Mouse (Mus musculus) testis, adult 2 months (tissue): ENCODE measurements around the gene Homer2. TPM values are rescaled to one million over a fixed set of nuclear protein-coding genes. Genes with fewer than 3 reads are reported as not detected.

Source experiments
- H3K27ac ChIP-seq: fragments of 200-500 bp; 2 replicates; pipeline ENCODE4 v1.5.1; 2012; ENCODE audit warnings: low read depth, low read length; ENCODE audit not compliant: control insufficient read depth, insufficient read depth
- H3K27me3 ChIP-seq: fragments of 200-500 bp; 2 replicates; pipeline ENCODE4 v1.6.1; 2012; ENCODE audit warnings: mild to moderate bottlenecking, low read length, moderate library complexity; ENCODE audit not compliant: control insufficient read depth, insufficient read depth
- H3K36me3 ChIP-seq: fragments of 200-500 bp; 2 replicates; pipeline ENCODE4 v1.6.1; 2012; ENCODE audit warnings: mild to moderate bottlenecking, low read length; ENCODE audit not compliant: control insufficient read depth, insufficient read depth
- H3K4me1 ChIP-seq: fragments of 200-500 bp; 2 replicates; pipeline ENCODE4 v1.6.1; 2012; ENCODE audit warnings: low read length; ENCODE audit not compliant: control insufficient read depth, insufficient read depth
- H3K4me3 ChIP-seq: fragments of 200-500 bp; 2 replicates; pipeline ENCODE4 v1.5.1; 2012; ENCODE audit warnings: low read depth, mild to moderate bottlenecking, low read length, moderate library complexity, mixed read lengths; ENCODE audit not compliant: control insufficient read depth
- CTCF ChIP-seq: fragments of 200-500 bp; IDR thresholded peaks from 2 replicates; pipeline ENCODE4 v1.5.1; 2012; ENCODE audit warnings: low read depth, mild to moderate bottlenecking, inconsistent platforms, low read length, moderate library complexity; ENCODE audit not compliant: control insufficient read depth, insufficient read depth, insufficient replicate concordance
- POLR2A ChIP-seq: fragments of 200-500 bp; IDR thresholded peaks from 2 replicates; pipeline ENCODE4 v1.6.1; 2012; ENCODE audit warnings: low read depth, mild to moderate bottlenecking, inconsistent platforms, low read length, moderate library complexity; ENCODE audit not compliant: control insufficient read depth
- polyA plus RNA-seq: library from polyadenylated mRNA; depleted of rRNA; stranded (reverse); fragments of >200 nt; gene quantifications from 2 replicates; pipeline ENCODE4 v1.2.3, GENCODE M21; 2012

The Homer2 gene
- polyA plus RNA-seq, 1 experiment = 1.1 TPM

- TF ChIP-seq CTCF (no peak), POLR2A (no peak)
- Histone ChIP-seq H3K36me3 (no peaks in the 10 kb centered on the region), H3K27ac (no peak overlapping the region), H3K4me3 (no peak overlapping the region), H3K27me3 (no peaks in the 10 kb centered on the region), H3K4me1 (no peaks in the 10 kb centered on the region)
Observed at GRCm38 (mm10) chr7:81657631-81658347, 49.5 kb downstream of the Homer2 start.

- no peak overlapping the region for H3K27ac ChIP-seq
- H3K4me1 ChIP-seq = no peaks in the 10 kb centered on the region
- H3K27me3 ChIP-seq = no peaks in the 10 kb centered on the region
- H3K4me3 ChIP-seq = no peak overlapping the region
- TF ChIP-seq CTCF (no peak), POLR2A (no peak)
- no peaks in the 10 kb centered on the region for H3K36me3 ChIP-seq
Observed at GRCm38 (mm10) chr7:81657055-81657454, 50.3 kb downstream of the Homer2 start.

- Histone ChIP-seq H3K27ac (no peak overlapping the region), H3K36me3 (no peaks in the 10 kb centered on the region), H3K4me3 (no peak overlapping the region), H3K4me1 (no peaks in the 10 kb centered on the region), H3K27me3 (no peaks in the 10 kb centered on the region)
- TF ChIP-seq POLR2A (no peak), CTCF (no peak)
Observed at GRCm38 (mm10) chr7:81656635-81657034, 50.7 kb downstream of the Homer2 start.

- Histone ChIP-seq H3K27me3 (no peaks in the 10 kb centered on the region), H3K36me3 (no peaks in the 10 kb centered on the region), H3K4me1 (no peaks in the 10 kb centered on the region), H3K4me3 (no peak overlapping the region), H3K27ac (no peak overlapping the region)
- TF ChIP-seq POLR2A (no peak), CTCF (no peak)
Observed at GRCm38 (mm10) chr7:81654946-81655718, 52.2 kb downstream of the Homer2 start.

DNA sequence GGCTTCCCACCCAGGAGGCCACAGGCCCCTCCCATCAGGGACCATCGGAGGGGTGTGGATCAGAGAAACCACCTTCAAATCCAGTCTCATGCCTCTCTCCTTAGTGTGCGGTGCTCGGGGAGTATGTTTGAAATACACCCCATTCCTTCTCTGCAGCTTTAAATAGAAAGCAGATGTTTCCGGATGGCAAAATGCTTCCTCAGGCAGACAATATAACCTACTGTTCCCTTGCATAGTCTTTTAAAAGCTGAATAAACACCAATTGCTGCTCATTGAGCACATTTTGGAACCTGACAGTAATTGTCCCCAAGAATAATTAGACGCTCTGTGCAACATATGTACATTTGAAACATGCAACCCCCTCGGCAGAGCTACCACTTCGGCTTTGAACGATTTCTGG, 53.3 kb downstream of the Homer2 start:
- H3K4me3 ChIP-seq = no peak overlapping the region
- H3K4me1 ChIP-seq = no peaks in the 10 kb centered on the region
- H3K27me3 ChIP-seq = no peaks in the 10 kb centered on the region
- TF ChIP-seq POLR2A (no peak), CTCF (no peak)
- no peaks in the 10 kb centered on the region for H3K36me3 ChIP-seq
- no peak overlapping the region for H3K27ac ChIP-seq

GRCm38 (mm10) chr7:81652296-81652695, 55.0 kb downstream of the Homer2 start:
- Histone ChIP-seq H3K4me1 (no peaks in the 10 kb centered on the region), H3K27me3 (no peaks in the 10 kb centered on the region), H3K36me3 (no peaks in the 10 kb centered on the region), H3K4me3 (no peak overlapping the region), H3K27ac (no peak overlapping the region)
- TF ChIP-seq POLR2A (no peak), CTCF (no peak)

DNA sequence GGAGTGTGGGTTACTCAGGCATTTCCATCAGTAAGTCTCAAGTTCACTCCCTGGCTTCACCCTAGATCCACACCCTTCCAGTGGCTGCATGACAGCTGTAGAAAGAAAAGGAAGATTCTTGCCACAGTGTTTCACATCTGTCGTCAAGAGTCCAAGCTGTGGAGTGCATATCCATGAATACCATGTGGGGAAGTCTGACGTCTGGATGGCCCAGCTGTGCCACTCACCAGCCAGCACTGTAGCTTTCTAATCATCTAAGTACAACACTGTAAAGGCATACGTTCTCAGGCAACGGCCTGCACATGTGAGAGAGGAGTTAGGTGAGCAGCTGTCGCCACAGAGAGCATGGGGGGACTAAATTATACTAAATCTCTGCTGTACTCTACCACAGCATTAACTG, 56.0 kb downstream of the Homer2 start:
- no peak overlapping the region for H3K27ac ChIP-seq
- H3K27me3 ChIP-seq = no peaks in the 10 kb centered on the region
- H3K4me3 ChIP-seq = no peak overlapping the region
- TF ChIP-seq CTCF = no peak
- no peaks in the 10 kb centered on the region for H3K4me1 ChIP-seq
- H3K36me3 ChIP-seq = no peaks in the 10 kb centered on the region

- TF ChIP-seq POLR2A = no peak
- no peak for TF ChIP-seq CTCF
- H3K27ac ChIP-seq = no peak overlapping the region
- no peak overlapping the region for H3K4me3 ChIP-seq
- H3K4me1 ChIP-seq = no peaks in the 10 kb centered on the region
- H3K27me3 ChIP-seq = no peaks in the 10 kb centered on the region
- H3K36me3 ChIP-seq = no peaks in the 10 kb centered on the region
Observed at GRCm38 (mm10) chr7:81649270-81649669, 58.1 kb downstream of the Homer2 start.
